Mouse (Mus musculus): ENCODE data around the gene Prss16. TPM values are rescaled to one million over a fixed set of nuclear protein-coding genes. Genes with fewer than 3 reads are reported as not detected.

Prss16 gene
- polyA plus RNA-seq, 1 experiment from 2014 or later, result not detected

GRCm38 (mm10) chr13:22014411-22014845 is 4.9 kb upstream of the Prss16 start:
- no peak overlapping the region for H3K9ac ChIP-seq
- H3K4me1 ChIP-seq, result peaks cover 4% of the 10 kb centered on the region; the same call in 1 of the 2 replicates
- H3K27ac ChIP-seq, result no peak overlapping the region
- H3K9me3 ChIP-seq, result 0 out of 2 replicates have a peak, but pooled peaks cover 4% of the 10 kb centered on the region
- no peak overlapping the region for H3K4me3 ChIP-seq
- H3K4me2 ChIP-seq, result no peak overlapping the region
- peaks cover 83% of the 10 kb centered on the region for H3K27me3 ChIP-seq (replicated peaks)
- WGBS, result 11% methylated on average over 17 of the region's 17 CpGs
- ATAC-seq (replicated peaks), result no peak
- H3K36me3 ChIP-seq (replicated peaks), result no peaks in the 10 kb centered on the region

DNA sequence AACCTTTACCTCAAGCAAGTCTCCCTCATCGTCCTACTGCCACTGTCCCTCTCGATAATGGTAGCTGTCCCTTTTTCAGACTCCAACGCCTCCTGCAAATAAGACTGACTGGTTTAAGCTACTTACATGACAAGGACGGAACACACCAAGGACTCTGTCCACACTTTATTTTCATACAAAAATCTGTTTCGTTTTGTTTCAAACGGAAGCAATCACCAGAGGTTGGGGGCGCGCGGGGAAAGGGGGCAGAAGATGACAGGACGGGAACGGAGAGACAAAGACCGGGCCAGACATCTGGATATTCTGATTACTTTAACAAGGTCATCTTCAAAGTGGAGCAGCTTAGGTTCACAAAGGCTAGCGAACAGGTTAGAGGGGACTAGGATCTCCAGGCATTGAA is 4.2 kb upstream of the Prss16 start:
- Histone ChIP-seq H3K4me2 (no peak overlapping the region), H3K4me1 (peaks cover 4% of the 10 kb centered on the region; the same call in 1 of the 2 replicates), H3K27ac (no peak overlapping the region), H3K36me3 (replicated peaks) (no peaks in the 10 kb centered on the region), H3K9ac (no peak overlapping the region), H3K9me3 (0 out of 2 replicates have a peak, but pooled peaks cover 4% of the 10 kb centered on the region), H3K27me3 (replicated peaks) (peaks cover 83% of the 10 kb centered on the region), H3K4me3 (no peak overlapping the region)
- WGBS, result 18% methylated on average over 13 of the region's 13 CpGs
- no peak for ATAC-seq (replicated peaks)

- H3K27ac ChIP-seq, result no peak overlapping the region
- 77% methylated on average over 3 of the region's 3 CpGs for WGBS
- ATAC-seq (replicated peaks), result no peak
- peaks cover 19% of the 10 kb centered on the region for H3K4me1 ChIP-seq
- H3K4me3 ChIP-seq, result no peak overlapping the region
- H3K27me3 ChIP-seq (replicated peaks), result peaks cover 91% of the 10 kb centered on the region
- no peak overlapping the region for H3K4me2 ChIP-seq
- H3K9ac ChIP-seq, result no peak overlapping the region
- no peaks in the 10 kb centered on the region for H3K36me3 ChIP-seq (replicated peaks)
- H3K9me3 ChIP-seq, result no peaks in the 10 kb centered on the region
These were observed 835 bp downstream of the Prss16 start for GRCm38 (mm10) chr13:22008707-22009106.

DNA sequence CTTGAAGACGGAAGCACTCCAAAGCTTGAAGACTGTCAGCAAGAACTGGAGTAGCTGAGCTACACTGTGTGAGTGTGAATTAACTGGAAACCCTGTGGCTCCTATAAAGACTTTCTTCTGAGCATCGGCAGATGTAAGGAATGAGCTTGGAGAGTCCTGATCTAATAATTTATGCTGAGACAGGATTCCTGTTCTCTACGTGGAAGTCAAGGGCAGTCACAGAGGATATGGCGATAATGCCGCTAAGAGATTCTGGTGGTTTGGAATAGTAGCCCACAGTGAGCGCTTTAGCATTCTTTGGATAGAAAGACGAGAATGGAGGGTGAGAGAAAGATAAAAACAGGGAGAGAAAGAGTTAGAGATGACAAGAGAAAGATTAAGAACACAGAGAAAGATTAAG is 1.7 kb downstream of the Prss16 start:
- Histone ChIP-seq H3K4me2 (no peak overlapping the region), H3K4me1 (peaks cover 19% of the 10 kb centered on the region), H3K27ac (no peak overlapping the region), H3K4me3 (no peak overlapping the region), H3K36me3 (replicated peaks) (no peaks in the 10 kb centered on the region), H3K27me3 (replicated peaks) (peaks cover 94% of the 10 kb centered on the region), H3K9ac (no peak overlapping the region), H3K9me3 (no peaks in the 10 kb centered on the region)
- 43% methylated on average over 7 of the region's 7 CpGs for WGBS
- no peak for ATAC-seq (replicated peaks)

- no peak for ATAC-seq (replicated peaks)
- H3K27me3 ChIP-seq (replicated peaks), result peaks cover 94% of the 10 kb centered on the region
- peak overlapping the region; percentile 75 for H3K4me2 ChIP-seq
- WGBS, result 3% methylated on average over 18 of the region's 18 CpGs
- peak overlapping the region; percentile 39 for H3K4me3 ChIP-seq
- no peaks in the 10 kb centered on the region for H3K9me3 ChIP-seq
- no peaks in the 10 kb centered on the region for H3K36me3 ChIP-seq (replicated peaks)
- H3K27ac ChIP-seq, result no peak overlapping the region
- H3K9ac ChIP-seq, result no peak overlapping the region
- H3K4me1 ChIP-seq, result peaks cover 19% of the 10 kb centered on the region
These were observed 2.4 kb downstream of the Prss16 start for GRCm38 (mm10) chr13:22007121-22007510.

GRCm38 (mm10) chr13:22006334-22007120 is 3.0 kb downstream of the Prss16 start:
- Histone ChIP-seq H3K27me3 (replicated peaks) (peaks cover 97% of the 10 kb centered on the region), H3K36me3 (replicated peaks) (no peaks in the 10 kb centered on the region), H3K4me1 (peaks cover 19% of the 10 kb centered on the region), H3K9me3 (no peaks in the 10 kb centered on the region), H3K4me2 (peak overlapping the region; percentile 75), H3K27ac (no peak overlapping the region), H3K4me3 (peak overlapping the region; percentile 39), H3K9ac (peak overlapping the region; percentile 35)
- 0% methylated on average over 38 of the region's 38 CpGs for WGBS
- ATAC-seq (replicated peaks), result peak; percentile 55

DNA sequence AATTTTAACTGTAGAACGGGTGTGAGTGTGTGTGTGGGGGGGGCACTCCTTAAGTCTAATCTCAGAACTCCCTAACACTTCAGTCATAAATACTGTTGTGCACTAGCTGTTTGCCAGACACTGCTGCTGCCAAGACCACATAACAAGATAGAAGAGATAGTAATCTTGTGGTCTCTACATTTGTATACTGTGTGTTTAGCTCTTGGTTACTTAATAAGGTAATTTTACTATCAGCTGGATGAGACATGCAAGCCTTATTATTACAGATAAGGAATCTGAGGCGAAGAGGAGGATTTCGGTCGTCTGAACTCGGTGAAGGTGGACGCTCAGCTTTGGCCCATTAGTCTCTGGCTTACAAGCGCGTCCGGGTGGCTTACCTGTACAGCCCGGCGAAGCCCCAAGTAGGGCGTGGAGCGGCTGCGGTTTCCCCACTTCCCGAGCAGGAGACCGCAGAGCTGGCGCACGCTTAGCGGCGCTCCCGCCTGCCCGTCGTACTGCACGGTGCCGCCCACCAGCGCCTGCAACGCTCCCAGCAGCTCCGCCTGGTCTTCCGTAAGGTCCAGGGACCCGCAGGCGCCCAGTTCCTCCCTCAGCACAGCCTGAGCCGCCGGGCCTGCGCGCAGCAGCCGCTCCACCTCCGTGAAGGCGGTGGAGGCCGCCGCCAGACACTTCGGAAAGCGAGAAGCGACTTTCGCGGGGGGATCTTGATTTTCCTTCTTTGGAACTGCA is 3.8 kb downstream of the Prss16 start:
- peaks cover 99% of the 10 kb centered on the region for H3K27me3 ChIP-seq (replicated peaks)
- peaks cover 19% of the 10 kb centered on the region for H3K4me1 ChIP-seq
- WGBS, result under 1% methylated on average over 45 of the region's 45 CpGs
- peak overlapping the region; percentile 35 for H3K9ac ChIP-seq
- no peak overlapping the region for H3K27ac ChIP-seq
- ATAC-seq (replicated peaks), result peak; percentile 84
- H3K4me2 ChIP-seq, result peak overlapping the region; percentile 75
- no peaks in the 10 kb centered on the region for H3K36me3 ChIP-seq (replicated peaks)
- H3K4me3 ChIP-seq, result peak overlapping the region; percentile 39
- H3K9me3 ChIP-seq, result no peaks in the 10 kb centered on the region

DNA sequence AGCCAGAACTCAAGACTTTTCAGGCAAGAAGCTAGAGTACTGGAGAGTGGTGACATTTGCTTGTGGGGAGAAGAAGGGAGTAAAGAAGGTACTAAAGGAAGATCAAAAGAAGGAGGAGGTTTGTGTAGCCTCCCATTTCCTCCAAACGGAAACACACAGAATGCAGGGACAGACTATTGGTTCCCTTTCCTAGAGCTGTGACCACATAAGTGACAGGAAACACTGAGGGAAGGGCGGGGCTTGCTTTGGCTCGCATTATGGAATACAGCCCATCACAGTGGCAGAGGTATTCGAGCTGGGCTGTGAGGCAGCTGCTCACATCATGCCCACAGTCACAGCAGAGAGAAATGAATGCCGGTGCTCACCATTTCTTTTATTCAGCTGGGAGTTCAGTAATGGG is 7.7 kb downstream of the Prss16 start:
- no peak overlapping the region for H3K27ac ChIP-seq
- H3K9ac ChIP-seq, result no peak overlapping the region
- no peak overlapping the region for H3K4me2 ChIP-seq
- no peaks in the 10 kb centered on the region for H3K36me3 ChIP-seq (replicated peaks)
- no peaks in the 10 kb centered on the region for H3K9me3 ChIP-seq
- H3K4me3 ChIP-seq, result no peak overlapping the region
- no peak for ATAC-seq (replicated peaks)
- WGBS, result 39% methylated on average over 5 of the region's 5 CpGs
- peaks cover 99% of the 10 kb centered on the region for H3K27me3 ChIP-seq (replicated peaks)
- H3K4me1 ChIP-seq, result peaks cover 19% of the 10 kb centered on the region

DNA sequence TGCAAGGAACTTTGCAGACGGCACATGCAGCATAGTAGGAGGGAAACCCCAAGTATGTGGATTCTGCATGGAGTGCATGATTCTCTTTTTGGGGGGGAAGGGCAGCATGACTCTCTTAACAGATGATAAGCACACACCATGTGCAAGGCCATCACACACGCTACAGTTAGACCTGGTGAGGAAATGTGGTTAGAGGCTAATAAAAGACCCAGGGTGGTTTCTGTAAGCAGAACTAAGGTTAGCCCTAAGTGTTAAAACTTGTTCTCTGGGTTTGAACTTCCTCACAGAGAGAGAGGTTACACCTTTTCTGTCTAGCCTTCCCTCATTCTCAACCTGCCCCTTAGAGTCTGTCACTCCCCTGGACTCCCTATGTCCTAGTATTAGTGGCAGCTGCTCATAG is 8.2 kb downstream of the Prss16 start:
- Histone ChIP-seq H3K27me3 (replicated peaks) (peaks cover 99% of the 10 kb centered on the region), H3K4me2 (no peak overlapping the region), H3K27ac (no peak overlapping the region), H3K4me1 (peaks cover 14% of the 10 kb centered on the region), H3K4me3 (no peak overlapping the region), H3K9ac (no peak overlapping the region), H3K9me3 (no peaks in the 10 kb centered on the region), H3K36me3 (replicated peaks) (no peaks in the 10 kb centered on the region)
- WGBS, result 53% methylated on average over 2 of the region's 2 CpGs
- ATAC-seq (replicated peaks), result no peak

GRCm38 (mm10) chr13:21999147-21999546 is 10.4 kb downstream of the Prss16 start:
- 36% methylated on average over 4 of the region's 4 CpGs for WGBS
- no peaks in the 10 kb centered on the region for H3K9me3 ChIP-seq

GRCm38 (mm10) chr13:21998412-21998811 is 11.1 kb downstream of the Prss16 start:
- Histone ChIP-seq H3K4me3 (no peak overlapping the region), H3K27me3 (replicated peaks) (peaks cover 95% of the 10 kb centered on the region), H3K4me1 (peaks cover 12% of the 10 kb centered on the region; the same call in 1 of the 2 replicates), H3K27ac (no peak overlapping the region), H3K36me3 (replicated peaks) (no peaks in the 10 kb centered on the region), H3K9ac (no peak overlapping the region), H3K4me2 (no peak overlapping the region), H3K9me3 (no peaks in the 10 kb centered on the region)
- no peak for ATAC-seq (replicated peaks)
- 17% methylated on average over 3 of the region's 3 CpGs for WGBS

More at GRCm38 (mm10) chr13:21999147-21999546, 10.4 kb downstream of the Prss16 start:
- Histone ChIP-seq H3K27ac (no peak overlapping the region), H3K9ac (no peak overlapping the region), H3K27me3 (replicated peaks) (peaks cover 95% of the 10 kb centered on the region), H3K36me3 (replicated peaks) (no peaks in the 10 kb centered on the region), H3K4me1 (peaks cover 12% of the 10 kb centered on the region; the same call in 1 of the 2 replicates), H3K4me3 (no peak overlapping the region), H3K4me2 (no peak overlapping the region)
- no peak for ATAC-seq (replicated peaks)

GRCm38 (mm10) chr13:21997821-21998220 is 11.7 kb downstream of the Prss16 start:
- WGBS, result 9% methylated on average over 4 of the region's 4 CpGs
- Histone ChIP-seq H3K36me3 (replicated peaks) (no peaks in the 10 kb centered on the region), H3K27ac (no peak overlapping the region), H3K9me3 (no peaks in the 10 kb centered on the region), H3K4me1 (peaks cover 12% of the 10 kb centered on the region; the same call in 1 of the 2 replicates), H3K27me3 (replicated peaks) (peaks cover 92% of the 10 kb centered on the region), H3K4me3 (no peak overlapping the region), H3K4me2 (no peak overlapping the region), H3K9ac (no peak overlapping the region)
- no peak for ATAC-seq (replicated peaks)
